Mouse (Mus musculus): ENCODE results near the gene Btbd35f11. TPM values are rescaled to one million over a fixed set of nuclear protein-coding genes. Genes with fewer than 3 reads are reported as not detected.
"Not testable (repeated sequence)": the region's sequence is repeated elsewhere in the genome, so short reads cannot be mapped to it uniquely, and the experiment has no call there.

Btbd35f11 gene
- not detected for total RNA-seq (2021)
- long read RNA-seq, experiment 1 = 0 reads
- long read RNA-seq, experiment 2 = 0 reads

GRCm38 (mm10) chrX:3443590-3443989, at the start of gene Btbd35f11:
Gene Btbd35f11 (minus strand): TSS chrX:3443690.
- DNase-seq = not testable (repeated sequence)

GRCm38 (mm10) chrX:3409946-3410345, 33.5 kb downstream of the Btbd35f11 start:
- DNase-seq = not testable (repeated sequence)

Other genes starting within 250 kb of the Btbd35f11 start
- gene Btbd35f24, start 247.9 kb downstream of the Btbd35f11 start, total RNA-seq (2021) = not detected

Data from heart, adult 18-20 months (tissue).